Mouse (Mus musculus) C2C12 (cell line): ENCODE measurements at regions not wholly inside any gene's neighbourhood (a gene's known extent, or its start where the extent isn't known, plus 50 kb on each side); places are given as distances from the start of the nearest gene placed in this dataset.

ENCODE experiments used
- CTCF ChIP-seq: IDR thresholded peaks from one replicate; pipeline ENCODE4 v1.5.1; 2011; ENCODE audit not compliant: control insufficient read depth, insufficient read depth, insufficient read length
- FOSL1 ChIP-seq: IDR thresholded peaks from one replicate; pipeline ENCODE4 v1.8.0; 2011; ENCODE audit warnings: mild to moderate bottlenecking, low read length; ENCODE audit not compliant: poor library complexity, insufficient read depth, severe bottlenecking
- MAX ChIP-seq: IDR thresholded peaks from one replicate; pipeline ENCODE4 v1.6.1; 2011; ENCODE audit warnings: mild to moderate bottlenecking, control low read depth
- MYOG ChIP-seq: IDR thresholded peaks from one replicate; pipeline ENCODE4 v1.6.1; 2011; ENCODE audit not compliant: control insufficient read depth, insufficient read length; ENCODE audit errors: extremely low read depth
- USF1 ChIP-seq: IDR thresholded peaks from one replicate; pipeline ENCODE4 v1.6.1; 2011; ENCODE audit warnings: low read depth, mild to moderate bottlenecking, control low read depth, moderate library complexity

- TF ChIP-seq CTCF (no peak), USF1 (no peak), MAX (no peak), MYOG (no peak), FOSL1 (no peak)
Observed at GRCm38 (mm10) chr3:149216759-149217400, 226.5 kb upstream of the Adgrl2 start.
